Mouse (Mus musculus) retina, embryonic 14.5 days (tissue): ENCODE data around the gene Slc13a2.

Source experiments
- DNase-seq: peaks from one replicate; pipeline ENCODE4 v3.0.0-alpha.2; 2015; ENCODE audit warnings: low spot score

Slc13a2 gene

DNA sequence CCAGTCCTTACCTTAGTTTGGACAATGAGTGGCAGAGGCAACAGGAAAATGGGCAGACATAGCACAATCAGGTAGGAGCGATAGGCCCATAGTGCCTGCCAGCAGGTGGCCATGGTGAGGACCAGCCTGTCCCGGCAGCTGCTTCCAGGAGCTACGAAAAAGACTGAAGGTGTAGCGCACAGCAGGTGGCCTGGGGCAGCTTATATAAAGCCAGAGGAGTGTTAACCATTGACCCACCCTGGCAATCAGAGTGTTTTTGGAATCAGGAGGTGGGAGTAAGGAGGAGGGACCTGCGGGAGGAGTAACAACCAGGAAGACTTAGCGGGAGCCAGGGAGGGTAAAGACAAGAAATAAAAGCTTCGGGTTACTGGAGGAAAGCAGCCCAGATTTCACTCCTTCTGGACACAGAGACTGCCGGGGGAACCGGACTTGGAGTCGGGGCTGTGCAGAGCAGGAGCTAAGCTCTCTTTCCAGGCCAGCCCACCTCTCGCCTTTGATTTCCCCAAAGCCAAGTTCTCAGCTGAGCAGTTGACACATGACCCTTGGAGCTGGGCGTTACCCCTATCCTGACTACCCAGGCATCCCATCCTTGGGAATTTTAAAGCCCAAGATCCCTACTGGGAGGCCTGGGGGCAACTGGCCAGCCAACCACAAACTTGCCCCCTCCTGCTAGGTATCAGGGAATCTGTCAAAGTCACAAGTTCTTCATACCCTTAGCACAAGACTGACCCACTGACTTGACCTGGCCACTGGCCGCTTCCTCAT lies at the start of gene Slc13a2:
Slc13a2 (minus strand) TSS at position 163 of the 765 bp plus-strand sequence.
- DNase-seq: no peak

- no peak for DNase-seq
Observed at GRCm38 (mm10) chr11:78471326-78472103, 49.5 kb upstream of the Slc13a2 start.

DNA sequence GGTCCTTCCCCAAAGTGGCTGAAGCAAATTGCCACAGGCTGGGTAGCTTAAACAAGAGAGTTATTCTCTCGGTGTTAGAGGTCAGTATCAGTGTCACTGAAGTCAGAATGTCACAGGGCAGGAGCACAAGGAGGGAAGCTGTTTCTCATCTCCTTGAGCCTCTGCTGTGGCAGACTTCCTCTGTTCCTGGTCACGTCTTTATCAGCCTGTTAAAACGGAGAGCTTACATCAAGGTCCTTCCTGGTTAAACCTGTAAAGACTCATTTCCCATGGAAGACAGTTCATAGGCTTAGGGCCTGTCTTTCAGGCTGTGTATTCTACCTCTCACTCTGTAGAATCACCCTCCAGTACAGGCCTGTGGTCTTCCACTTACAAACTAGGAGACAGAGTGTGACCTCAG lies 45.9 kb upstream of the Slc13a2 start:
- no peak for DNase-seq

DNA sequence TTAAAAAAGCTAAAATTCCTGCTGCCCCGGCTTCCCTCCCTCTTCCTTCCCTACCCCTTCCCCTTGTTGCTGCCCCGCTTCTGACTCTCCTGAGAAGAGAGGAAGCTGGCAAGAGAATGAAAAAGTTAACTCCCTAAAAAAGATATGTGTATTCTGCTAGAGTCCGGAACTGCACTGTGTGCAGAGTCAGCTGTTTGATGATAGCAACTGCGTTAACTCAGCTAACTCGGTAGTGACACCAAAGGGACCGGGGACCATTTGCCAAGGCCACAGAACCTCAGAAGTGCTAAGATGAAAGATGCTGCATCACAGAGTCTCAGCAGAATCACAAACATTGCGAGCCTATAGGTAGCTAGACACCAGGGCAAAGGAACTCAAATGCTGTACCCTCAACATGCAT lies 45.5 kb upstream of the Slc13a2 start:
- DNase-seq: no peak

DNA sequence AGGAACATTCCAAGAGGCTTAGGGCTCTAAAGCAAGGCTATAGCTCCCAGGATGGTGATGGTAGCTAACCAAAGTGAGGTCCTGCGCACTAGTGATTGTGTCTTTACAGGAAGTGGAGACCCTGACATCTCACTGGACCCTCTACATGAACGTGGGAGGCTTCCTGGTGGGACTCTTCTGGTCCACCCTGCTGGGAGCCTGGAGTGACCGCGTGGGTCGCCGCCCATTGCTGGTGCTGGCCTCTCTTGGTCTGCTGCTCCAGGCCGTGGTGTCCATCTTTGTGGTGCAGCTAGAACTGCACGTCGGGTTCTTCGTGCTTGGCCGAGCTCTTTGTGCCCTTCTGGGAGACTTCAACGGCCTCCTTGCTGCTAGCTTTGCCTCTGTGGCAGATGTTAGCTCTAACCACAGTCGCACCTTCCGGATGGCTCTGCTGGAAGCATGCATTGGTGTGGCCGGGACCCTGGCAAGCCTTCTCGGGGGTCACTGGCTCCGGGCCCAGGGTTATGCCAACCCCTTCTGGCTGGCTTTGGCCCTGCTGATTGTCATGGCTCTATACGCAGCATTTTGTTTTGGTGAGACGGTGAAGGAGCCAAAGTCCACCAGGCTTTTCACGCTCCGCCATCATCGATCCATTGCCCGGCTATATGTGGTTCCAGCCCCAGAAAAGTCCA lies 44.4 kb upstream of the Slc13a2 start:
- DNase-seq: no peak

DNA sequence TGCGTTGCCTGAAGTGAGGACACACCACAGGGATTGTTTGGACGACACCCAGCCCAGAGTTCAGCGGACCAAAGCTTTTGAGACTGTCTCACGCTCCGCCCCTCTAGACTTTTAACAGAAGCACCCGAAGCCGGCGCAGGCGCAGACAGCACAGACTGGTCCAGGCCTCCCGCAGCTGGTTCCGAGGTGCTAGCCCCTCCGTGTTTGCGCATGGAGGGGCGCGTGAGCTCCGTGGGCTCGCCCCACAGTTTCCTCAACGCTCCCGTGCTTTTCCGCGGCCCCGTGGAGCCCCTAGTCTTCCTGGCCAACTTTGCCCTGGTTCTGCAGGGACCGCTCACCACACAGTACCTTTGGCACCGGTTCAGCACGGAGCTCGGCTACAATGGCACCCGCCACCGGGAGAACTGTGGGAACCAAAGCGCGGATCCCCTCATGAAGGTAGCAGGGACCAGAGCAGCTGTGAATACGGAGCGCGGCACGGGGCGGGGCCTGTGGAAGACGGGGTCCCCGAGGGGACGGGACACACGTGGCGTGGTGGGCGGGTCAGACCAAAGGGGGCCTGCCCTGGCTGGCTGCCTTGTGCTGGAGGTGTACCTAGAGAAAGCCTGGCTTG lies 43.7 kb upstream of the Slc13a2 start, which contains the start of gene Slc46a1:
Slc46a1 (plus strand) TSS at position 130 of the 613 bp plus-strand sequence.
- DNase-seq: peak; percentile 82

GRCm38 (mm10) chr11:78465116-78465515 lies 43.1 kb upstream of the Slc13a2 start:
- peak; percentile 50 for DNase-seq

DNA sequence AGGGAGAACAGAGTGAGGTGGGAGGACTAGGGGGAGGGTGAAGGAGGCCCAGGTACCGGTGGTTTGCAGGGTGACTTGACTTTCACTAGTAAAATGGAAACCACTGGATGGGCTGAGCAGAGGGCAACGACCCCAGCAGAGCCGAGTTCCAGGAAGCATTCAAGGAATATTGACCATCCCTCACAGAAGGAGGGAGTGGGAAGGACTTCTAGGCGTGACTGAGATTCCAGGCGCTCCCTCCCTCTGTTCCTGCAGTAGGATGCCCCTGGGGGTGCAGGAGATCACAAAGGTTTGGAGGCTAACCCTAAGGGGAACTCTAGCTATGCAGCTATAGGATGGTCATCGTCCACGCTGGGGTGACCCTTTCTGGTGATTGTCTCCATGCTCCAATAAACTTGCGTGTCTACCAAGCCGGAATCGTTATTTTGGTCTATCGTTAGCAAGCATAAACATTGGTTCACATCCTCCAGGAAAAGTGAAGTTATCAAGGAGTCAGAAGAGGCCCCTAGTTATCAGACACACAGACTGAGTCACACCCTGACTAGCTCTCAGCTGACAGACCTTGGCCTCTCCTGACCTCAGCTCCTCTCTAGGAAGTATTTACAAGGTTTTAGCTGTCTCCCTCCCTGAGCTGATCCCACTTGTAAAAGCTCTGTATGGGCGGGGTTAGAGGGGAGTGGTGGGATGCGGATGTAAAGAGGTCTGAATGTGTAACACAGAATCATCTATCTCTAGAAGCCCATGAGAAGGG lies 41.4 kb upstream of the Slc13a2 start:
- DNase-seq: no peak

GRCm38 (mm10) chr11:78462669-78463068 lies 40.7 kb upstream of the Slc13a2 start:
- DNase-seq: no peak

DNA sequence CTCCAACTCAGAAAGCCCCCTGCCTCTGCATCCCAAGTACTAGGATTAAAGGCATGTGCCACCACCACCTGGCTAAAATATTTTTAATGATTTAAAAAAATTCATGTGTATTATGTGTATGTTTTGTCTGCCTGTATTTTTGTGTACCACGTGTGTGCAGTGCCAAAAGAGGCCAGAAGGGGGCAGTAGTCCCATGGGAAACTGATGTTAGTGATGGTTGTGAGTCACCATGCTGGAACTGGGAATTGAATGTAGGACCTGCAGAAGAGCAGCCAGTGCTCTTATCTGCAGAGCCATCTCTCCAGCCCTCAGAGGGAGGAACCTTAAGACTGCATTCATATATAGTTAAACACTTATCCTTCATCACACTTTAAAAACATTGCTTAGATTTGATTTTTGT lies 39.9 kb upstream of the Slc13a2 start:
- DNase-seq: no peak

- no peak for DNase-seq
Observed at GRCm38 (mm10) chr11:78458740-78459139, 36.7 kb upstream of the Slc13a2 start.

- peak; percentile 51 for DNase-seq
Observed at GRCm38 (mm10) chr11:78455308-78455707, 33.3 kb upstream of the Slc13a2 start.

DNA sequence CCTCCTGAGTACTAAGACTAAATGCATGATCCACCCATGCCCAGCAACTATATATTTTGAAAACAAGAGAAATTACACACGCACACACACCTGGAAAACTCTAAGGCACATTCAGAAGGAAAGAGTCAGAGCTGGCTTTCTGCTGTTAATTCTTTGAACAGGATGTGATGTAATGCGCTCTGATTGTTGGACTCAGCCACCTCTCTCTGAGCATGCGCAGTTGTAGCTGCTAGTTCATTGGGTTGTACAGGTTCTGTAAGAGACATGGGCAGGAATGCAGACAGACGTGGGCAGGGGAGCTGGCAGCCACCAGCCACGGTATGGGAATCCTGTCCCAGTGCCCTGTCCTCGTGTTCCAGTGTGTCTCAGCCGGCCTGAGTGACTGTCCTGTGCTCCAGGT lies 32.3 kb upstream of the Slc13a2 start:
- no peak for DNase-seq

DNA sequence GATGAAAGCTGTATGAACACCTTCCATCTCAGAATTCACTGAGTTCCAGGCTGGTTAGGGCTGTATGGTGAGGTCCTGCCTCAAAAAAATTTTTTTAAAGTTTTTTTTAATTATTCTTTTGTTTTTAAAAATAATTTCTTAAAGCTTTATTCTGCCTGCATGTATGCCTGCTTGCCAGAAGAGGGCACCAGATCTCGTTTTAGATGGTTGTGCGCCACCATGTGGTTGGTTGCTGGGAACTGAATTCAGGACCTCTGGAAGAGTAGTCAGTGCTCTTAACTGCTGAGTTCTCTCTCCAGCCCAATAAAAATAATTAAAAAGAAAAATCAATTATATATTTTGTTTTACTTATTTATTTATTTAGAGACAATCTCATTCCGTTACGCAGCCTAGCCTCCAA lies 31.7 kb upstream of the Slc13a2 start:
- peak; percentile 74 for DNase-seq

GRCm38 (mm10) chr11:78450337-78450736 lies 28.3 kb upstream of the Slc13a2 start:
- DNase-seq: no peak

- no peak for DNase-seq
Observed at GRCm38 (mm10) chr11:78448242-78448641, 26.2 kb upstream of the Slc13a2 start.

DNA sequence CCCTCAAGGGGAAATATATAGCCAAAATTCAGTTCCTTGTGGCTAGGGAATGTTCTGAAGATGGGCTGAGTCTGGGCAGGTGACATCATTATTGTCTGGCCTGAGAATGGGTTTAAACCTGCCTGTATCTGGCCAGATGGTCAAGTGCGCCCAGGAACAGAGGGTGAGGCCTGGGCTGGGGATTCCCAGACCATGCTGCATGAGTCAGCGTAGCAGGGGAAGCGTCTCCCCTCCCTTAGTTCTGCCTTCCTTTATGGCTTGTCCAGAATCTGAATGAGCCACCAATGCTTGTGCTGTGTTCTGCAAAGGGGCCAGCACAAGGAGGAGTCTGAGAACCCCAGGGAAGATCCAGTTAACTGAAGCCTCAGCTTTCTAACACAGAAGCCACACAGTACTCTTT lies 25.2 kb upstream of the Slc13a2 start:
- DNase-seq: no peak

GRCm38 (mm10) chr11:78443115-78443514 lies 21.1 kb upstream of the Slc13a2 start:
- no peak for DNase-seq

DNA sequence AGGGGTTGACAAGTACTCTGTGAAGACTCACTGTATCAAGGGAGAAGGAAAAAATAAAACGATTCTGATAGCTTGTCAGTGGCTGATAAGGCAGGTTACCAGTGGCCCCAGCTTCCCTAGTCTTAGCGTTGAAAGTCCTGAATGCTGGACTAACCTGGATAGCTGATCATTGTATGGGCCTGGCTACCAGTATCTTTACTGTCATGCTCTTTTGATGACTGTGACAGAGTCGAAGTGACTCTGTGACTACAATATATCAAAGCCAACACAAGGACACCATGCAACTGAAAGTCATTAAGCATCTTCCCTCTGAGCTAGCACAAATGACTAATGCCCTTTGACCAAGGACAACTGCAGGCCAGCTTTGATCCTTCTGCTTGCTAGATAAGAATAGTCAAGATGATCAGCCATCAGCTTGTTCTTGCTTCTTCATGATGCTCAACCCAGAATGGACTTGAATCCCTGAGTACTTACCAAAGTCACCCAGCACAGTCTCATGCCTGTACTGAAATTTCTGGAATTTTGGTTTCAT lies 16.4 kb upstream of the Slc13a2 start:
- no peak for DNase-seq

DNA sequence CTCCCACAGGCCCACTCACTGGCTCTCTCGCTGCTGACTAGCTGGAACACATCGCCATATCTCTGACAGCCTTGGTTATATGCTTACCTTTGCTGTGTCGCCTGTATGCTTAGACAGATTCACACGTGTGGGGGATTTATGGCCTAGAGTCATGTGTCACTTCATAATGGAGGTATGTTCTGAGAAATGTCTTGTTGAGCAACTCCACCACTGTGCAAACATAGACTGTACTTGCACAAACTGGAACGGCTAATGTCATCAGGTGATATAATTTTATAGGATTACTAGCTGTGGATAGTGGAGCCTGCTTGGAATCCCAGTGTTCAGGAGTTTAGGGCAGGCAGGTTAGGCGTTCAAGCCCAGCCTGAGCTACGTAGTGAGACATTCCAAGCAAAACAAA lies 15.2 kb upstream of the Slc13a2 start:
- no peak for DNase-seq

DNA sequence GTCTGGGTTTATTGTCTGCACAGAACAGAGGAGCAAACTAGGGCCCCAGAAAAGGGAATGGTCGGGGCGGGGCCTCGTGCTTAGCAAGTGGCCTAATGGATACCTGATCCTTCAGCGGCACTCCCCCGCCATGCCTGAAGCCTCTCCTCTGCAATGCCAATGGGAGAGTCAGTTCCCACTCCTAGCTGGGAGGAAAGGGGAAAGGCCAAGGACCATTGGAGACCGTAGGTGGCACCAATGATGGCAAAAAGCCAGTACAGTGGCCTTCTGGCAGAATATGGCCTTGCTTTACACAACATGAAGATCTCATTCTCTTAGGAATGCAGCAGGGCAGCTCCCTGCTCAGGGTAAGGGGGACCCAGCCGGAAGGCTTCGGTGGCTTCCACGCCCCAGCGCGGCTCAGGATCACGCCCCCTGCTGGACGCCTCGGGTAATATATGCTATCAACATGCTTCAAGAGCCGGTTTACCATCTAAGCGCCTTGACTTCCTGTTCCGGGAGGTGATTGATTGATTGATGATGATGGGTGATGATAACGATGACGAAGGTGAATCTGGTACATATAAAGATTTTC lies 13.8 kb upstream of the Slc13a2 start:
- peak; percentile 80 for DNase-seq
